Mouse (Mus musculus): Measurements from ENCODE around the gene Qrfp.

Gene Qrfp

GRCm38 (mm10) chr2:31782958-31783602, 27.3 kb downstream of the Qrfp start:
- in situ Hi-C loops (cut with MboI; ENCODE audit: unreplicated experiment in 2 of 2), result loop anchor here in 1 of 2 experiments (10.0 kb wide), 1 partner anchor 352 kb away; no protein-coding TSS in a partner anchor

GRCm38 (mm10) chr2:31779258-31779657, 31.1 kb downstream of the Qrfp start:
- in situ Hi-C loops (cut with MboI; ENCODE audit: unreplicated experiment in 2 of 2), result loop anchor here in 1 of 2 experiments (10.0 kb wide), 1 partner anchor 54 kb away; no protein-coding TSS in a partner anchor

GRCm38 (mm10) chr2:31776479-31776878, 33.9 kb downstream of the Qrfp start:
- in situ Hi-C loops (cut with MboI; ENCODE audit: unreplicated experiment in 2 of 2), result loop anchor here in 1 of 2 experiments (10.0 kb wide), 1 partner anchor 52 kb away; no protein-coding TSS in a partner anchor

- in situ Hi-C loops (cut with MboI; ENCODE audit: unreplicated experiment in 2 of 2), result loop anchor here in 1 of 2 experiments (10.0 kb wide), 1 partner anchor 46 kb away; no protein-coding TSS in a partner anchor
Observed at GRCm38 (mm10) chr2:31770781-31771441, 39.5 kb downstream of the Qrfp start.

GRCm38 (mm10) chr2:31769631-31770111, 40.7 kb downstream of the Qrfp start:
- in situ Hi-C loops (cut with MboI; ENCODE audit: unreplicated experiment in 2 of 2), result loop anchor here in 1 of 2 experiments (10.0 kb wide), 1 partner anchor 45 kb away; no protein-coding TSS in a partner anchor

- in situ Hi-C loops (cut with MboI; ENCODE audit: unreplicated experiment in 2 of 2), result no loop called here
Observed at GRCm38 (mm10) chr2:31769115-31769514, 41.3 kb downstream of the Qrfp start.

GRCm38 (mm10) chr2:31767815-31768214, 42.6 kb downstream of the Qrfp start:
- in situ Hi-C loops (cut with MboI; ENCODE audit: unreplicated experiment in 2 of 2), result no loop called here

GRCm38 (mm10) chr2:31767104-31767503, 43.3 kb downstream of the Qrfp start:
- in situ Hi-C loops (cut with MboI; ENCODE audit: unreplicated experiment in 2 of 2), result no loop called here

GRCm38 (mm10) chr2:31763271-31763670, 47.1 kb downstream of the Qrfp start:
- in situ Hi-C loops (cut with MboI; ENCODE audit: unreplicated experiment in 2 of 2), result no loop called here

- in situ Hi-C loops (cut with MboI; ENCODE audit: unreplicated experiment in 2 of 2), result no loop called here
Observed at GRCm38 (mm10) chr2:31762853-31763252, 47.5 kb downstream of the Qrfp start.

- in situ Hi-C loops (cut with MboI; ENCODE audit: unreplicated experiment in 2 of 2), result no loop called here
Observed at GRCm38 (mm10) chr2:31762155-31762554, 48.2 kb downstream of the Qrfp start.

GRCm38 (mm10) chr2:31761585-31761984, 48.8 kb downstream of the Qrfp start:
- in situ Hi-C loops (cut with MboI; ENCODE audit: unreplicated experiment in 2 of 2), result no loop called here

GRCm38 (mm10) chr2:31761115-31761531, 49.3 kb downstream of the Qrfp start:
- in situ Hi-C loops (cut with MboI; ENCODE audit: unreplicated experiment in 2 of 2), result no loop called here

GRCm38 (mm10) chr2:31760486-31760885, 49.9 kb downstream of the Qrfp start:
- in situ Hi-C loops (cut with MboI; ENCODE audit: unreplicated experiment in 2 of 2), result no loop called here

GRCm38 (mm10) chr2:31759751-31760460, 50.5 kb downstream of the Qrfp start:
- in situ Hi-C loops (cut with MboI; ENCODE audit: unreplicated experiment in 2 of 2), result no loop called here

GRCm38 (mm10) chr2:31758966-31759365, 51.4 kb downstream of the Qrfp start:
- in situ Hi-C loops (cut with MboI; ENCODE audit: unreplicated experiment in 2 of 2), result no loop called here

- in situ Hi-C loops (cut with MboI; ENCODE audit: unreplicated experiment in 2 of 2), result no loop called here
Observed at GRCm38 (mm10) chr2:31757472-31757871, 52.9 kb downstream of the Qrfp start.
